Mouse (Mus musculus) hindbrain, embryonic 13.5 days (tissue): ENCODE results near the gene Rangap1. TPM values are rescaled to one million over a fixed set of nuclear protein-coding genes. Genes with fewer than 3 reads are reported as not detected.
A peak's percentile ranks its signal among the peaks of the same experiment; 100 is the strongest.
"Not testable (repeated sequence)": the region's sequence is repeated elsewhere in the genome, so short reads cannot be mapped to it uniquely, and the experiment has no call there.

Experiments used
- ATAC-seq: fragments of 200-750 bp; cut with Nextera tagmentation; 2 replicates; pipeline ENCODE4 v1.8.0; 2017; ENCODE audit warnings: moderate TSS enrichment; ENCODE audit not compliant: low FRiP score
- H3K27ac ChIP-seq: fragments of 300-500 bp; sonication (generic); 2 replicates; pipeline ENCODE4 v1.5.1; 2015; ENCODE audit warnings: inconsistent platforms, mild to moderate bottlenecking, moderate library complexity
- H3K27me3 ChIP-seq: fragments of 300-500 bp; sonication (generic); 2 replicates; pipeline ENCODE4 v1.6.1; 2015; ENCODE audit warnings: mild to moderate bottlenecking, inconsistent platforms
- H3K36me3 ChIP-seq: fragments of 300-500 bp; sonication (generic); 2 replicates; pipeline ENCODE4 v1.6.1; 2015; ENCODE audit warnings: mild to moderate bottlenecking, inconsistent platforms
- H3K4me1 ChIP-seq: fragments of 300-500 bp; sonication (generic); replicated peaks from 2 replicates; pipeline ENCODE4 v1.6.1; 2015; ENCODE audit warnings: inconsistent platforms
- H3K4me2 ChIP-seq: fragments of 300-500 bp; sonication (generic); 2 replicates; pipeline ENCODE4 v1.6.1; 2015; ENCODE audit warnings: inconsistent platforms, mild to moderate bottlenecking, moderate library complexity
- H3K4me3 ChIP-seq: fragments of 300-500 bp; sonication (generic); 2 replicates; pipeline ENCODE4 v1.5.1; 2015; ENCODE audit warnings: mild to moderate bottlenecking, inconsistent platforms
- H3K9ac ChIP-seq: fragments of 300-500 bp; sonication (generic); 2 replicates; pipeline ENCODE4 v1.6.1; 2015; ENCODE audit warnings: mild to moderate bottlenecking, inconsistent platforms
- H3K9me3 ChIP-seq: fragments of 300-500 bp; sonication (generic); 2 replicates; pipeline ENCODE4 v1.6.1; 2016; ENCODE audit warnings: inconsistent platforms
- WGBS: fragments of 180-500 bp; shearing (Covaris S2); methylation state at CpG from one replicate; pipeline ENCODE4 v1.1.7; 2015; 5-methylcytosine and 5-hydroxymethylcytosine counted together
- polyA plus RNA-seq: library from polyadenylated mRNA; unstranded; fragments of >200 nt; fragmentation: Nextera tagmentation; extraction: Ambion mirVana; gene quantifications from 2 replicates; pipeline ENCODE4 v1.2.1, GENCODE M21; 2015

Gene Rangap1
- polyA plus RNA-seq, 1 experiment from 2014 or later: 129 TPM

- Histone ChIP-seq H3K4me3 (no peak overlapping the region), H3K9me3 (no peaks in the 10 kb centered on the region), H3K9ac (no peak overlapping the region), H3K4me1 (no peaks in the 10 kb centered on the region; the same call in none of the 2 replicates), H3K4me2 (no peak overlapping the region), H3K27me3 (no peaks in the 10 kb centered on the region), H3K36me3 (peaks cover 24% of the 10 kb centered on the region), H3K27ac (no peak overlapping the region)
- no peak for ATAC-seq
- WGBS: 92% methylated on average over 6 of the region's 6 CpGs
Measured at GRCm38 (mm10) chr15:81764573-81764972, 19.2 kb upstream of the Rangap1 start.

- Histone ChIP-seq H3K9ac (no peak overlapping the region), H3K36me3 (peaks cover 7% of the 10 kb centered on the region; the same call in 1 of the 2 replicates), H3K27ac (no peak overlapping the region), H3K27me3 (no peaks in the 10 kb centered on the region), H3K4me1 (peaks cover 6% of the 10 kb centered on the region), H3K4me2 (no peak overlapping the region), H3K9me3 (no peaks in the 10 kb centered on the region), H3K4me3 (no peak overlapping the region)
- ATAC-seq: no peak
- 86% methylated on average over 3 of the region's 3 CpGs for WGBS
Measured at GRCm38 (mm10) chr15:81761959-81762358, 16.6 kb upstream of the Rangap1 start.

GRCm38 (mm10) chr15:81761381-81761780 is 16.1 kb upstream of the Rangap1 start:
- Histone ChIP-seq H3K9me3 (no peaks in the 10 kb centered on the region), H3K27ac (no peak overlapping the region), H3K4me1 (peaks cover 6% of the 10 kb centered on the region), H3K36me3 (peaks cover 7% of the 10 kb centered on the region; the same call in 1 of the 2 replicates), H3K4me2 (no peak overlapping the region), H3K9ac (no peak overlapping the region), H3K4me3 (no peak overlapping the region), H3K27me3 (no peaks in the 10 kb centered on the region)
- ATAC-seq: no peak
- 91% methylated on average over 7 of the region's 7 CpGs for WGBS

- peaks cover 6% of the 10 kb centered on the region for H3K4me1 ChIP-seq
- no peak for ATAC-seq
- no peak overlapping the region for H3K27ac ChIP-seq
- no peaks in the 10 kb centered on the region for H3K9me3 ChIP-seq
- peaks cover 11% of the 10 kb centered on the region for H3K36me3 ChIP-seq
- no peak overlapping the region for H3K9ac ChIP-seq
- no peak overlapping the region for H3K4me2 ChIP-seq
- WGBS: 94% methylated on average over 5 of the region's 5 CpGs
- no peaks in the 10 kb centered on the region for H3K27me3 ChIP-seq
- H3K4me3 ChIP-seq: no peak overlapping the region
Measured at GRCm38 (mm10) chr15:81760361-81761079, 15.2 kb upstream of the Rangap1 start.

GRCm38 (mm10) chr15:81759542-81759941 is 14.2 kb upstream of the Rangap1 start:
- H3K27ac ChIP-seq: no peak overlapping the region
- peaks cover 17% of the 10 kb centered on the region for H3K36me3 ChIP-seq
- H3K4me2 ChIP-seq: no peak overlapping the region
- peaks cover 6% of the 10 kb centered on the region for H3K4me1 ChIP-seq
- WGBS: 95% methylated on average over 3 of the region's 3 CpGs
- no peaks in the 10 kb centered on the region for H3K9me3 ChIP-seq
- H3K27me3 ChIP-seq: no peaks in the 10 kb centered on the region
- H3K4me3 ChIP-seq: no peak overlapping the region
- no peak overlapping the region for H3K9ac ChIP-seq
- no peak for ATAC-seq

- Histone ChIP-seq H3K9me3 (no peaks in the 10 kb centered on the region), H3K4me2 (no peak overlapping the region), H3K27ac (0 out of 2 replicates have a peak overlapping the region, but pooled peaks have one; percentile 5), H3K27me3 (no peaks in the 10 kb centered on the region), H3K4me3 (no peak overlapping the region), H3K36me3 (peaks cover 17% of the 10 kb centered on the region), H3K9ac (no peak overlapping the region), H3K4me1 (peaks cover 6% of the 10 kb centered on the region)
- ATAC-seq: no peak
- WGBS: 93% methylated on average over 5 of the region's 5 CpGs
Measured at GRCm38 (mm10) chr15:81758701-81759100, 13.4 kb upstream of the Rangap1 start.

- H3K9me3 ChIP-seq: no peaks in the 10 kb centered on the region
- H3K27me3 ChIP-seq: no peaks in the 10 kb centered on the region
- H3K36me3 ChIP-seq: peaks cover 20% of the 10 kb centered on the region
- H3K4me2 ChIP-seq: no peak overlapping the region
- peaks cover 13% of the 10 kb centered on the region for H3K4me1 ChIP-seq
- H3K9ac ChIP-seq: no peak overlapping the region
- no peak for ATAC-seq
- WGBS: 93% methylated on average over 9 of the region's 9 CpGs
- no peak overlapping the region for H3K4me3 ChIP-seq
- no peak overlapping the region for H3K27ac ChIP-seq
Measured at GRCm38 (mm10) chr15:81753669-81754068, 8.3 kb upstream of the Rangap1 start.

- Histone ChIP-seq H3K9ac (no peak overlapping the region), H3K4me2 (no peak overlapping the region), H3K36me3 (peaks cover 7% of the 10 kb centered on the region), H3K27me3 (no peaks in the 10 kb centered on the region), H3K4me3 (no peak overlapping the region), H3K27ac (peak overlapping the region; percentile 36), H3K9me3 (no peaks in the 10 kb centered on the region), H3K4me1 (peaks cover 22% of the 10 kb centered on the region)
- 61% methylated on average over 14 of the region's 14 CpGs for WGBS
- no peak for ATAC-seq
Measured at GRCm38 (mm10) chr15:81749742-81750141, 4.4 kb upstream of the Rangap1 start.

GRCm38 (mm10) chr15:81745601-81746114 is 328 bp upstream of the Rangap1 start:
- Histone ChIP-seq H3K9ac (peak overlapping the region; percentile 98), H3K27me3 (no peaks in the 10 kb centered on the region), H3K27ac (peak overlapping the region; percentile 95), H3K4me3 (peak overlapping the region; percentile 96), H3K36me3 (no peaks in the 10 kb centered on the region), H3K4me2 (peak overlapping the region; percentile 81), H3K4me1 (peaks cover 27% of the 10 kb centered on the region), H3K9me3 (no peaks in the 10 kb centered on the region)
- peak; percentile 78 for ATAC-seq
- WGBS: 1% methylated on average over 33 of the region's 33 CpGs

GRCm38 (mm10) chr15:81742368-81742767 is 3.0 kb downstream of the Rangap1 start:
- not testable (repeated sequence) for H3K27me3 ChIP-seq, H3K9me3 ChIP-seq, H3K27ac ChIP-seq, H3K9ac ChIP-seq, H3K4me2 ChIP-seq, ATAC-seq, H3K4me3 ChIP-seq, H3K36me3 ChIP-seq
- H3K4me1 ChIP-seq: peaks cover 17% of the 10 kb centered on the region
- 33% methylated on average over 2 of the region's 2 CpGs for WGBS

- Histone ChIP-seq H3K9ac (no peak overlapping the region), H3K4me3 (no peak overlapping the region), H3K4me2 (no peak overlapping the region), H3K9me3 (no peaks in the 10 kb centered on the region), H3K4me1 (0 out of 2 replicates have a peak, but pooled peaks cover 5% of the 10 kb centered on the region), H3K36me3 (no peaks in the 10 kb centered on the region), H3K27ac (no peak overlapping the region; the same call in 1 of the 2 replicates), H3K27me3 (no peaks in the 10 kb centered on the region)
- ATAC-seq: no peak
- 10% methylated on average over 2 of the region's 2 CpGs for WGBS
Measured at GRCm38 (mm10) chr15:81739924-81740323, 5.4 kb downstream of the Rangap1 start.

GRCm38 (mm10) chr15:81739296-81739695 is 6.0 kb downstream of the Rangap1 start:
- Histone ChIP-seq H3K4me2 (no peak overlapping the region), H3K9ac (no peak overlapping the region), H3K4me1 (0 out of 2 replicates have a peak, but pooled peaks cover 2% of the 10 kb centered on the region), H3K4me3 (no peak overlapping the region), H3K36me3 (no peaks in the 10 kb centered on the region), H3K27me3 (no peaks in the 10 kb centered on the region), H3K27ac (no peak overlapping the region), H3K9me3 (no peaks in the 10 kb centered on the region)
- WGBS: 82% methylated on average over 3 of the region's 3 CpGs
- ATAC-seq: no peak

GRCm38 (mm10) chr15:81735075-81735474 is 10.3 kb downstream of the Rangap1 start:
- H3K27me3 ChIP-seq: no peaks in the 10 kb centered on the region
- no peak for ATAC-seq
- no peak overlapping the region for H3K4me2 ChIP-seq
- H3K4me1 ChIP-seq: no peaks in the 10 kb centered on the region
- H3K36me3 ChIP-seq: no peaks in the 10 kb centered on the region
- no peak overlapping the region for H3K27ac ChIP-seq
- H3K4me3 ChIP-seq: no peak overlapping the region
- WGBS: 63% methylated on average over 3 of the region's 3 CpGs
- no peak overlapping the region for H3K9ac ChIP-seq
- H3K9me3 ChIP-seq: no peaks in the 10 kb centered on the region
